Mouse (Mus musculus) thymus, postnatal 14 days (tissue): Measurements from ENCODE around the gene Wbp1l.

Source experiments
- DNase-seq: peaks from one replicate; pipeline ENCODE4 v3.0.0; 2021

Wbp1l gene

GRCm38 (mm10) chr19:46706540-46707295 is 107.8 kb downstream of the Wbp1l start:
- no peak for DNase-seq
